Mouse (Mus musculus): ENCODE measurements around the gene Epn1.

GRCm38 (mm10) chr7:5031496-5031895 lies 48.5 kb upstream of the Epn1 start:
- TF ChIP-seq CTCF (IDR thresholded peaks at IDR 0.05; ENCODE audit: control insufficient read depth, insufficient read depth, low read length) (no peak), POLR2A (IDR thresholded peaks at IDR 0.05; ENCODE audit: borderline replicate concordance, control insufficient read depth, low read depth, low read length) (no peak)
